Mouse (Mus musculus) fat pad, adult 2 months (tissue): ENCODE results near the gene Scaf4.

Experiments used
- DNase-seq: peaks from one replicate; pipeline ENCODE4 v3.0.0-alpha.2; 2011; ENCODE audit warnings: low read depth, low spot score; ENCODE audit errors: extremely low read depth

Gene Scaf4

GRCm38 (mm10) chr16:90283905-90284891, at the start of gene Scaf4:
Scaf4 (minus strand) TSS chr16:90284503.
- DNase-seq = no peak

DNA sequence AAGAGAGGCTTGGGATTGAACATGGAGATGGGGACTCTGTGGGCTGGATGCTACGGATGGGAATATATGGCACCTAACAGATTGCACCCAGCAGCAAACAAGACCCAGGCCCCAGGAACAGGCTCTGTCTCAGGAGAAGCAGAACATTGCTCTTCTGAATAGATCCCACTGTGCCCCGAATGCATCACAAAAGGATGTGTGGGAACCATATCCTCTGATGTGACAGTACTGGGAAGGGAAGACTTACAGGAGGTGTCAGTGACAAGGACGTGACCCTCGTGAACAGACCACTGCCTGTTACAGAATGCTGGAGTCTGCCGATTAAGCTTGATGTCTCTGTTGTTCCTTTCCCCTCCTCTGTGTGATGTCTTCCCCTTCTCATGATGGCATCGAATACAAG, 48.2 kb upstream of the Scaf4 start:
- no peak for DNase-seq

DNA sequence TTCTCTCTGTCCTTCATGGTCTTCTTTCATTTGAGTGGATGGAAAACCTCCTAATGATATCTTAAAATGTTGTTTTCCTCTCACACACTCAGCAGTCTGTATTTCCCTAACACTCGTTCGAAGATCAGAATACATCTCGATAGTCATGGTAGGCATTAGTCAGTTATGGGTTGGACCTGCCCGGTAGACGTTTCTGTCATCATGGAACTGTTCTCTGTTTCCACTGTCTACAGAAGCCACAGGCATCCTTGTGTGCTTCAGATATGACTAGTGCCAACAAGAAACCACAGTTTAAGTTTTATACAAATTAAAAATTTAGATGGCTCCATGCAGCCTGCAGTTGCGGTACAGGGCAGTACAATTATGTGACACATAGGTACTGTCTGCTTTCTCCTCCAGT, 46.7 kb upstream of the Scaf4 start:
- no peak for DNase-seq

- no peak for DNase-seq
Observed at GRCm38 (mm10) chr16:90329511-90329910, 45.2 kb upstream of the Scaf4 start.

- DNase-seq = no peak
Observed at GRCm38 (mm10) chr16:90322850-90323528, 38.7 kb upstream of the Scaf4 start.

- no peak for DNase-seq
Observed at GRCm38 (mm10) chr16:90319321-90319720, 35.0 kb upstream of the Scaf4 start.

GRCm38 (mm10) chr16:90318372-90318926, 34.1 kb upstream of the Scaf4 start:
- DNase-seq = no peak

- no peak for DNase-seq
Observed at GRCm38 (mm10) chr16:90317777-90318176, 33.5 kb upstream of the Scaf4 start.

DNA sequence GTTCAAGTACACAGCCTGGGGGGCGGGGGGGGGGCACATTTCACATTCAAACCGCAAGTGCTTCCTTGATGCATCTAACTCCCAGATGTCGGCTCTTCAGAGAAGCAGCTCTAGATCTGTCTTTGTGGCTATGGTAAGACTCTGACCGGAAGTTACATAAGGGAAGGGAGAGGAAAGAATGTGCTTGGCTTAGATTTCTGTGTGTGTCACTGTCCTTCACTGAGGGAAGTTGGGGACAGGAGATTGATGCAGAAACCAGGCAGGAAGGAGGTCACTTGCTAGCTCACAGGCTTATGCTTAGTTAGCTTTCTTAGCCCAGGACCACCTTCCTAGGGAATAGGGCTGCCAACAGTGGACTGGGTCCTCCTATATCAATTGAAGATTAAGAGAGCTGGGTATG, 31.6 kb upstream of the Scaf4 start:
- DNase-seq = no peak

- DNase-seq = no peak
Observed at GRCm38 (mm10) chr16:90312449-90313082, 28.3 kb upstream of the Scaf4 start.

DNA sequence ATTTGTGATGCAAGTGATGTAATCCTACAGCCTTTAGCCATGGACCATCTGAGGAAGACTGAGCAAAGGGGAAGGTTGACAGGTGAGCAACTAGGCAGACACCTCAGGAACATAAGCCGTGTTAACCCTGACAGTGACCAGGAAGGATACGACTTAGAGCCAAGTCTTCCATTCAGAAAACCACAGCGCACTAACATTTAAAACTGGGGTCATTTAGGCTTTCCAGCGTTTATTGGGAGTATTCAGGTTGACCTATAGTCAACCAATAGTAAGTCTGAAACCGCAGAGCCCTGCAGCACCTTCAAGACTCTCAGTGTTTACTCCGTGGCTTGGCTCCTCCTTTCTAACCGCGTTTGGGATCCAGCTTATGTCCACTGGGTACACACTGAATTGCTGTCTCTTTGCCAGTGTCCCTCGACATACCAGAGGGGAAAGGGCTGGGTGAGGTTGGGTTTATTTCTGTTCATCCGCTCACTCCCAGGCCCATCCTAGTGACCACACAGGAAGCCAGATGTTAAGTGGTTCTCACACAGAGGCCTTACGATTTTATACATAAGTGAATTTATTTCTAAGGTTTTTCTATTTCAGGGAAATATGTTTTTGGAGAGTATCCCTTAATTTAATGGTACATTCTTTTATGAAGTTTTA, 26.3 kb upstream of the Scaf4 start:
- DNase-seq = no peak

- no peak for DNase-seq
Observed at GRCm38 (mm10) chr16:90309784-90310183, 25.5 kb upstream of the Scaf4 start.

GRCm38 (mm10) chr16:90303988-90304299, 19.6 kb upstream of the Scaf4 start:
- no peak for DNase-seq

GRCm38 (mm10) chr16:90303286-90303987, 19.1 kb upstream of the Scaf4 start:
- DNase-seq = no peak

DNA sequence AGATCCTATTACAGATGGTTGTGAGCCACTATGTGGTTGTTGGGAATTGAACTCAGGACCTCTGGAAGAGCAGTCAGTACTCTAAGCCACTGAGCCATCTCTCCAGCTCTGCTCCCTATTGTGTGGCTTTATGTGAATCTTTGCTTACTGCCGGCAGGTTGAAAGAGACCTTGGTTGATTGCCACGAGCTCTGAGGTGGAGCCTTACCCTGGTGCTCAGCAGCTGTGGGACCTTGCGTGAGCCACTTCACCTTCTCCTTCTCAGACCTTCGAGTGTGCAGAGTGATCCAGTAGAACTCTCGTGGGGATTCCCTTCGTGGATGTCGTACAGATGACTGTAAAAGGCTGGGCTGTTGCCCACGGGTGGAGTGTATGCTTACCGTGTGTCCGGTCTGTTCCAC, 17.4 kb upstream of the Scaf4 start:
- no peak for DNase-seq

- no peak for DNase-seq
Observed at GRCm38 (mm10) chr16:90300896-90301295, 16.6 kb upstream of the Scaf4 start.

DNA sequence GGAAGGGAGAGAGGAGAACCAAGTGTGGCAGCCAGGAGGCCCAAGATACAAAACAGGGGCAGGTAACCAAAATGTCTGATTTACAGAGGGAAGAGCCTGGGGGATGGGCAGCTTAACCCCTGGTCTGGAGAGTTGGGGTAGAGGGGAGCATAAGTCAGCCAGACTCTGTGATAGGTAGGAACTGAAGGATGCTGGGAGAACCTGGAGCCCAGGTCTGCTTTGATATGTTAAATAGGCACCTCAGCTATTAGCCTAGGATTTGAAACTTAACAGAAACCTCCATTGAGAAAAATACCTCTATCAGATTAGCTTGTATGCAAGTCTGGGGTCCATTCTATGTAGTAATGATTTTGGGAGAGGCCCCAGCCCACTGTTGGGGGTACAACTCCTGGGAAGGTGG, 15.3 kb upstream of the Scaf4 start:
- DNase-seq = no peak

DNA sequence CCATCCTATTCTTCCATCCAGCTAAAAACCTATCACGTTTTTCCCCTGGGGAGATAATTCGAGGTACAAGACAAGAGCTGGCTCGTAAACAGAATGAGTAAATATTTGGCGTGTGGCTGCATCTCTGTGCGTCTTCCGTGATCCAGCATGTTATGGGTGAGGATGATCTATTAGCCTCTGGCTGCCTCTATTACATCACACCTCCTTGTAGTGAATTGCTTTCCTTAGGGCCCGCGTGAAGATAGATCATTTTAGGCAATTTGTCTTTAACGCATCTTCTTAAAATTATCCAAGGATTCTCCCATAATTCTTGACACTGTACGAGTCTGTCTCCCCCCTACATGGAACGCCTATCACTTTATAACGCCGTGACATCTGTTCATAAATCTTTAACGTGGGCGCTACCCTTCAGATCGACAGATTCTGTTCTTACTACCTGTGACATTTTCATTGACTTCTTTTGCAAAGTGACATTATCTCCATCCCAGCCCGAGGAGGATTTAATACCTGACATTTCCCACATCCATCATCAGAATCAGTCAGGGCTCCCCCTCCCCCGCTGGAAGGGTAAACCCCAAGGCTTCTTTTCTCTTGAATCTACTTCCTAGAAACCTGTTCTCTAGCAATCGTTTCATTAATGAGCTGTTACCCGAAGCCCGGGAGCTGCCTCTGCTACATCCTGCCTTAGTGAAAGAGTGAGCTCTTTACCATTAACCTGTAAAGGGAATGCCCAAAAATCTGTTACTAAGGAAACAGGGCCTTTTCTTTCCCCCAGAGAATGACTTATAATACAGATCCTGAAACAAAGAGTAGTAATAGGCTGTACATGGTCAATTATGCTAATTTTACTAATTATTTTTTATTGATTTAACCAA, 14.4 kb upstream of the Scaf4 start:
- DNase-seq = no peak
